In genomic region chr10:99476776-99477175, GRCm38 (mm10) we compare ENCODE assay signal across 16 mouse cellular contexts.
DNase-seq lines count a peak whose midpoint lies in the region; ATAC-seq and TF ChIP-seq lines count a peak whose summit lies in the region.
"Had no signal": no experiment of that assay in that cellular context is flagged by ENCODE, and none has a peak within 500 bp of the region (broad histone marks: within the 10 kb centered on the region; RNA-seq: fewer than 3 reads in every experiment).

No protein-coding gene starts in this region.

- DNase-seq in frontal cortex, postnatal 14 days (ENCODE audit: low spot score in 2 of 2), result no peak
- DNase-seq in right cerebral cortex, adult 18-20 months, result peak; percentile 55
- no peak for DNase-seq in right cerebral cortex, postnatal 36 days (ENCODE audit: low spot score in 2 of 2)
- peak; percentile 71 for DNase-seq in brain, adult 2 months (ENCODE audit: low read depth, low spot score)
- peak; percentile 46 for DNase-seq in brain, embryonic 14.5 days (ENCODE audit: low read depth)
- DNase-seq: adrenal gland, adult 8-10 months; adrenal gland, postnatal 25 days; cerebellum, adult 11 months; cerebellum, adult 2 months; cerebellum, adult 9-11 months; cerebellum, postnatal 25 days; gastrocnemius, adult 2 months; gastrocnemius, postnatal 14 days; heart, adult 11 months had no signal

- no peak for TF ChIP-seq CTCF in brain, embryonic 14.5 days (IDR thresholded peaks at IDR 0.05; ENCODE audit: borderline replicate concordance, extremely low read depth, insufficient read depth, insufficient read length)

- ATAC-seq in frontal cortex, adult (ENCODE audit: low TSS enrichment), result peak; percentile 58
- ATAC-seq: activated CD4-positive, CD25-positive, alpha-beta regulatory T cell, adult 4 months had no signal

- no peak for TF ChIP-seq POLR2A in brain, embryonic 14.5 days (IDR thresholded peaks at IDR 0.05; ENCODE audit: borderline replicate concordance, extremely low read depth, insufficient read depth, insufficient read length, poor library complexity, severe bottlenecking)

Comparison
In these comparisons a context has a peak if more than half of its experiments do, and no peak if none do; other contexts are left out.
1. DNase-seq: peak in right cerebral cortex, adult 18-20 months (single experiment), brain, adult 2 months (single experiment) and brain, embryonic 14.5 days (single experiment); none in frontal cortex, postnatal 14 days (0 of 2) and right cerebral cortex, postnatal 36 days (0 of 2).